Mouse (Mus musculus) midbrain, embryonic 15.5 days (tissue): ENCODE measurements around the gene Gpatch3. TPM values are rescaled to one million over a fixed set of nuclear protein-coding genes. Genes with fewer than 3 reads are reported as not detected.
A peak's percentile ranks its signal among the peaks of the same experiment; 100 is the strongest.

Source experiments
- ATAC-seq: fragments of 200-750 bp; cut with Nextera tagmentation; replicated peaks from 2 replicates; pipeline ENCODE4 v1.8.0; 2017; ENCODE audit warnings: moderate TSS enrichment
- H3K27ac ChIP-seq: fragments of 300-500 bp; sonication (generic); 2 replicates; pipeline ENCODE4 v1.5.1; 2015; ENCODE audit warnings: mild to moderate bottlenecking, inconsistent platforms
- H3K27me3 ChIP-seq: fragments of 300-500 bp; sonication (generic); replicated peaks from 2 replicates; pipeline ENCODE4 v1.6.1; 2015; ENCODE audit warnings: inconsistent platforms
- H3K36me3 ChIP-seq: fragments of 300-500 bp; sonication (generic); replicated peaks from 2 replicates; pipeline ENCODE4 v1.6.1; 2015; ENCODE audit warnings: inconsistent platforms
- H3K4me1 ChIP-seq: fragments of 300-500 bp; sonication (generic); 2 replicates; pipeline ENCODE4 v1.6.1; 2015; ENCODE audit warnings: inconsistent platforms
- H3K4me2 ChIP-seq: fragments of 300-500 bp; sonication (generic); 2 replicates; pipeline ENCODE4 v1.6.1; 2015; ENCODE audit warnings: inconsistent platforms, mild to moderate bottlenecking, moderate library complexity
- H3K4me3 ChIP-seq: fragments of 300-500 bp; sonication (generic); 2 replicates; pipeline ENCODE4 v1.5.1; 2015; ENCODE audit warnings: mild to moderate bottlenecking, inconsistent platforms
- H3K9ac ChIP-seq: fragments of 300-500 bp; sonication (generic); 2 replicates; pipeline ENCODE4 v1.6.1; 2015; ENCODE audit warnings: mild to moderate bottlenecking, inconsistent platforms
- H3K9me3 ChIP-seq: fragments of 300-500 bp; sonication (generic); 2 replicates; pipeline ENCODE4 v1.6.1; 2016; ENCODE audit warnings: inconsistent platforms
- WGBS: fragments of 180-500 bp; shearing (Covaris S2); methylation state at CpG from one replicate; pipeline ENCODE4 v1.1.7; 2015; ENCODE audit warnings: mixed read lengths; 5-methylcytosine and 5-hydroxymethylcytosine counted together
- polyA plus RNA-seq: library from polyadenylated mRNA; unstranded; fragments of >200 nt; fragmentation: Nextera tagmentation; extraction: Ambion mirVana; gene quantifications from 2 replicates; pipeline ENCODE4 v1.2.1, GENCODE M21; 2015

Gpatch3 gene
- polyA plus RNA-seq, 1 experiment from 2014 or later = 8.1 TPM

- Histone ChIP-seq H3K9me3 (no peaks in the 10 kb centered on the region), H3K4me3 (no peak overlapping the region), H3K4me1 (no peaks in the 10 kb centered on the region), H3K27me3 (no peaks in the 10 kb centered on the region), H3K4me2 (no peak overlapping the region), H3K27ac (no peak overlapping the region), H3K36me3 (no peaks in the 10 kb centered on the region), H3K9ac (no peak overlapping the region)
- WGBS = 72% methylated on average over 4 of the region's 4 CpGs
- ATAC-seq = no peak
These were observed 12.9 kb upstream of the Gpatch3 start for GRCm38 (mm10) chr4:133561622-133562021.

DNA sequence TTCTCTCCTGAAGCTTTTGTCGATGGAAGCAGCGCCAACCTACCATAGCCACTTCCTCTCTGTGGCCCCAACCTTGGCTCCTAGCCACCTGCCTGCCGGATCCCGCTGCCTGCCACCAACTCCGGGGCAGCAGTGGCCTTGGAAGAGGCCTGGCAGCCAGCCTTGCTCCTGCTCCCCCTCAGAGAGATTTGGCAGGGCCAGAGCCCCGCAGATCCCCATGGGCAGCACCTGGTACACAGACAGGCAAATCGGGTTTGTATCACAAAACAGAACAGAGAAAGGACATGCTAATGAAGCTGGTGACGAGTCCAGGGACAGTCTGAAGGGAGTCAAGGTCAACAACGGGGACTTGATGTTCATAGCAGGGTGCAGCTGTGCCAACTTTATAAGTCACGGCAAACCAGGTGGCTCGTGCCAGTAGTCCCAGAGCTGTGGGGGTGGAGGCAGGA, 11.4 kb upstream of the Gpatch3 start:
- H3K36me3 ChIP-seq = no peaks in the 10 kb centered on the region
- WGBS = 72% methylated on average over 11 of the region's 11 CpGs
- no peaks in the 10 kb centered on the region for H3K27me3 ChIP-seq
- H3K9me3 ChIP-seq = no peaks in the 10 kb centered on the region
- no peaks in the 10 kb centered on the region for H3K4me1 ChIP-seq
- no peak overlapping the region for H3K27ac ChIP-seq
- no peak overlapping the region for H3K9ac ChIP-seq
- no peak for ATAC-seq
- H3K4me3 ChIP-seq = no peak overlapping the region
- no peak overlapping the region for H3K4me2 ChIP-seq

GRCm38 (mm10) chr4:133567251-133567650, 7.3 kb upstream of the Gpatch3 start:
- no peaks in the 10 kb centered on the region for H3K4me1 ChIP-seq
- H3K9me3 ChIP-seq = no peaks in the 10 kb centered on the region
- H3K27ac ChIP-seq = no peak overlapping the region
- no peak for ATAC-seq
- H3K4me3 ChIP-seq = no peak overlapping the region
- H3K9ac ChIP-seq = no peak overlapping the region
- no peaks in the 10 kb centered on the region for H3K27me3 ChIP-seq
- no peaks in the 10 kb centered on the region for H3K36me3 ChIP-seq
- H3K4me2 ChIP-seq = no peak overlapping the region
- 33% methylated on average over 8 of the region's 8 CpGs for WGBS

- ATAC-seq = no peak
- Histone ChIP-seq H3K27me3 (no peaks in the 10 kb centered on the region), H3K4me1 (no peaks in the 10 kb centered on the region), H3K27ac (no peak overlapping the region), H3K4me3 (no peak overlapping the region), H3K9me3 (no peaks in the 10 kb centered on the region), H3K4me2 (no peak overlapping the region), H3K9ac (no peak overlapping the region), H3K36me3 (no peaks in the 10 kb centered on the region)
- WGBS = 83% methylated on average over 10 of the region's 10 CpGs
These were observed 5.1 kb upstream of the Gpatch3 start for GRCm38 (mm10) chr4:133569291-133570065.

GRCm38 (mm10) chr4:133570066-133570466, 4.5 kb upstream of the Gpatch3 start:
- H3K4me1 ChIP-seq = peaks cover 1% of the 10 kb centered on the region
- no peak overlapping the region for H3K4me2 ChIP-seq
- ATAC-seq = no peak
- no peaks in the 10 kb centered on the region for H3K9me3 ChIP-seq
- H3K27ac ChIP-seq = no peak overlapping the region
- H3K4me3 ChIP-seq = no peak overlapping the region
- 73% methylated on average over 10 of the region's 10 CpGs for WGBS
- no peak overlapping the region for H3K9ac ChIP-seq
- H3K27me3 ChIP-seq = no peaks in the 10 kb centered on the region
- no peaks in the 10 kb centered on the region for H3K36me3 ChIP-seq

GRCm38 (mm10) chr4:133574843-133575202, 278 bp downstream of the Gpatch3 start:
- Histone ChIP-seq H3K27ac (peak overlapping the region; percentile 86), H3K27me3 (no peaks in the 10 kb centered on the region), H3K36me3 (peaks cover 10% of the 10 kb centered on the region; the same call in 1 of the 2 replicates), H3K4me1 (peaks cover 8% of the 10 kb centered on the region), H3K4me3 (peak overlapping the region; percentile 99), H3K9ac (peak overlapping the region; percentile 92), H3K4me2 (peak overlapping the region; percentile 90), H3K9me3 (no peaks in the 10 kb centered on the region)
- peak; percentile 69 for ATAC-seq
- under 1% methylated on average over 41 of the region's 41 CpGs for WGBS

DNA sequence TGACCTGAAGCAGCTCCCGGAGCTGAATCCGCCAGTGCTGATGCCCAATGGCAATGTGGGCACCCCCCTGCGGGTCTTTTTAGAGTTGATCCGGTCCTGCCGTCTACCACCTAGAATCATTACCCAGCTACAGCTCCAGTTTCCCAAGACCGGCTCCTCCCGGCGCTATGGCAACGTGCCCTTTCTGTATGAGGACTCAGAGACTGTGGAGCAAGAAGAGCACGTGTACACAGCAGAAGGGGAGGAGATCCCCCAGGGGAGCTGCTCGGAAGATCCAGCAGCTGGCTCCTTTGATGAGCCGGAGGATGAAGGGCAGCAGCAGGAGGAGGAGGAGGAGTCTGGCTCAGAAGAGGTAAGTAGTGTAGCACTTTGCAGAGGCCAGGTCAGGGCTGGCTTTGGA, 3.4 kb downstream of the Gpatch3 start:
- no peak overlapping the region for H3K4me2 ChIP-seq
- ATAC-seq = no peak
- H3K9ac ChIP-seq = 0 out of 2 replicates have a peak overlapping the region, but pooled peaks have one; percentile 4
- H3K27me3 ChIP-seq = no peaks in the 10 kb centered on the region
- peaks cover 8% of the 10 kb centered on the region for H3K4me1 ChIP-seq
- no peaks in the 10 kb centered on the region for H3K9me3 ChIP-seq
- H3K27ac ChIP-seq = no peak overlapping the region
- WGBS = 67% methylated on average over 12 of the region's 12 CpGs
- H3K4me3 ChIP-seq = no peak overlapping the region
- H3K36me3 ChIP-seq = peaks cover 30% of the 10 kb centered on the region

- Histone ChIP-seq H3K9ac (peak overlapping the region; percentile 68), H3K27me3 (no peaks in the 10 kb centered on the region), H3K4me3 (peak overlapping the region; percentile 94), H3K9me3 (no peaks in the 10 kb centered on the region), H3K4me1 (peaks cover 24% of the 10 kb centered on the region), H3K36me3 (peaks cover 33% of the 10 kb centered on the region), H3K27ac (peak overlapping the region; percentile 82), H3K4me2 (peak overlapping the region; percentile 100)
- 61% methylated on average over 6 of the region's 6 CpGs for whole genome bisulfite sequencing
- no peak; the same call in 1 of the 2 replicates for ATAC-seq
These were observed 9.1 kb downstream of the Gpatch3 start for GRCm38 (mm10) chr4:133583690-133584058.

DNA sequence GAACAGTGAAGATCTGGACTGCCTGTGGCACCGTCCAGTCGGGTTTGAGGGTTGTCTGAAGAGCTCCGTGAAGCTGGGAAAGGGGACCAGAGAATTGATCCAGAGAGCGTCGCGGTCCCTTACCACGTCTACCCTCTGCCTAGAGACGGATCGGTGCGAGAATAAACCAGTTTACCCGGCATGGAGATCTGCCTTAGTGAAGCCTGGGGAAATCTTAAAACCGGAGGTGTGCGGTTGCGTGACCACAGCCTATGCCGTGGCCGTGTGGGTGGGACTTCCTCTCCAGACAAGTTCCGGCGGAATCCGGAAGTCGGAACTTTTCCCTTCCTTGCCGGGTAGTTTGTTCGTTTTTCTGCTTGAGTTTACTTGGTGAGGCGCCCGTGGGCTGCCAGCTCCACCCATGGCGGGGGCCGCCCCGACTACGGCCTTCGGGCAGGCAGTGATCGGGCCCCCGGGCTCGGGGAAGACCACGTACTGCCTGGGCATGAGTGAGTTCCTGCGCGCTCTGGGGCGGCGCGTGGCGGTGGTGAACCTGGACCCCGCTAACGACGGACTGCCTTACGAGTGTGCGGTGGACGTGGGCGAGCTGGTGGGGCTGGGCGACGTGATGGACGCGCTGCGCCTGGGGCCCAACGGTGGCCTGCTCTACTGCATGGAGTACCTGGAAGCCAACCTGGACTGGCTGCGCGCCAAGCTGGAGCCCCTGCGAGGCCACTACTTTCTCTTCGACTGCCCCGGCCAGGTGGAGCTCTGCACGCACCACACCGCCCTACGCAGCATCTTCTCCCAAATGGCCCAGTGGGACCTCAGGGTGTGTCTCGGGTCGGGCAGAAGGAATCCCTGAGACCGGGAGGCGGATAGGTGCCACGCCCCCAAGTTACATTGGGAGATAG, 9.8 kb downstream of the Gpatch3 start, which contains the start of gene Gpn2:
TSS of gene Gpn2 (plus strand) at position 304 of the 893 bp plus-strand sequence.
- H3K27me3 ChIP-seq = no peaks in the 10 kb centered on the region
- WGBS = 2% methylated on average over 65 of the region's 65 CpGs
- no peaks in the 10 kb centered on the region for H3K9me3 ChIP-seq
- peak within 1 kb of the TSS; percentile 100 for H3K4me2 ChIP-seq
- ATAC-seq = peak; percentile 93
- H3K36me3 ChIP-seq = peaks cover 29% of the 10 kb centered on the region
- H3K4me1 ChIP-seq = peaks cover 24% of the 10 kb centered on the region
- H3K27ac ChIP-seq = peak within 1 kb of the TSS; percentile 82
- peak within 1 kb of the TSS; percentile 68 for H3K9ac ChIP-seq
- peak within 1 kb of the TSS; percentile 94 for H3K4me3 ChIP-seq

DNA sequence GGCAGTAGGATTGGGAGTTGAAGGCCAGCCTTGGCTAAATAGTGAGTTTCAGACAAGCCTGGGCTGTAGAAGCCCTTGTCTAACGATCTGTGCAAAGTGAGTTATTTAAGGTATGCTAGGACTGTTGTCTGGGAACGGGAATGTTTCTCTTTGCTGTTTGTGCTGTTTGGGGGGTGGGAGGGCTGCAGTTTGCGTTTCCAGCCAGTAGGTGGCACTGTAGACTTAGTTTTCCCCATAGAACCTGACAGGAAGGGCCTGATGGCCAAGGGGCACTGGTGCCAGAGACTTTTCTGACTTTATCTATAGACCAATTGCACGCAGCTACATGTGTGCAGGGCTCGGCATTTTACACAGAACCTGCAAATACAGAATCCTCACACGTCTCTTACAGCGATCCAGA, 18.0 kb downstream of the Gpatch3 start:
- no peaks in the 10 kb centered on the region for H3K4me1 ChIP-seq
- no peak overlapping the region for H3K9ac ChIP-seq
- peaks cover 15% of the 10 kb centered on the region for H3K36me3 ChIP-seq
- no peak overlapping the region for H3K27ac ChIP-seq
- no peak overlapping the region for H3K4me2 ChIP-seq
- H3K27me3 ChIP-seq = no peaks in the 10 kb centered on the region
- 31% methylated on average over 7 of the region's 7 CpGs for WGBS
- no peaks in the 10 kb centered on the region for H3K9me3 ChIP-seq
- H3K4me3 ChIP-seq = no peak overlapping the region
- ATAC-seq = no peak

DNA sequence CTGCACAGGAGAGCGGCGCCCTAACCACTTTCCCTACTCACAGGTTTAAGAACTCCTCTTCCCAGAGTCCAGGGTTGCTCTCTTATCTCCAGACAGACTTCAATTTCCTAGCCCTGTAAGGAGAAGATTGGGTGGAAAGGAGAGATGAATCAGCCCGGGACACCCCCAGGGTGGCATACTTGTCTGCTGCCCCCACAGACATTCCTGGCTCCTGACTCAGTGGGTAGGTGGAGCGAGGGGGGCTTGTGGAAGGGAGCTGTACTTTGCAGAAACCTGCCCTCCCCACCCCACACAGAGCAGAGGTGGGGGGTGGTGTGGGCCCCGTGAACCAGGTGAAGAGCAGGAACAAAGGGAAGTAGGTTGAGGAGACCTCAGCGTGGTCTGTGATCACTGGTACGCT, 21.0 kb downstream of the Gpatch3 start:
- 77% methylated on average over 7 of the region's 7 CpGs for WGBS
- H3K4me1 ChIP-seq = peaks cover 12% of the 10 kb centered on the region
- H3K27ac ChIP-seq = no peak overlapping the region
- no peak overlapping the region for H3K9ac ChIP-seq
- no peak overlapping the region for H3K4me3 ChIP-seq
- no peak for ATAC-seq
- H3K4me2 ChIP-seq = no peak overlapping the region
- H3K36me3 ChIP-seq = peaks cover 7% of the 10 kb centered on the region; the same call in 1 of the 2 replicates
- no peaks in the 10 kb centered on the region for H3K9me3 ChIP-seq
- peaks cover 29% of the 10 kb centered on the region for H3K27me3 ChIP-seq

- peaks cover 2% of the 10 kb centered on the region; the same call in 1 of the 2 replicates for H3K36me3 ChIP-seq
- no peak overlapping the region for H3K4me3 ChIP-seq
- H3K9me3 ChIP-seq = no peaks in the 10 kb centered on the region
- H3K4me1 ChIP-seq = peaks cover 12% of the 10 kb centered on the region
- H3K27ac ChIP-seq = no peak overlapping the region
- H3K4me2 ChIP-seq = no peak overlapping the region
- peaks cover 30% of the 10 kb centered on the region for H3K27me3 ChIP-seq
- no peak overlapping the region for H3K9ac ChIP-seq
- ATAC-seq = no peak
- WGBS = 82% methylated on average over 6 of the region's 6 CpGs
These were observed 21.5 kb downstream of the Gpatch3 start for GRCm38 (mm10) chr4:133596084-133596483.
